Mouse (Mus musculus): ENCODE measurements around the gene Mrtfb. TPM values are rescaled to one million over a fixed set of nuclear protein-coding genes. Genes with fewer than 3 reads are reported as not detected.

The Mrtfb gene
- polyA plus RNA-seq, 1 experiment from 2014 or later, result 26.2 TPM

- Histone ChIP-seq H3K4me3 (ENCODE audit: low read depth, low read length) (no peak overlapping the region), H3K36me3 (replicated peaks; ENCODE audit: control insufficient read depth, insufficient read depth, low read depth, low read length) (no peaks in the 10 kb centered on the region), H3K9ac (replicated peaks; ENCODE audit: low read length) (no peak overlapping the region), H3K27ac (replicated peaks; ENCODE audit: low read depth, low read length) (no peak overlapping the region), H3K4me2 (ENCODE audit: low read depth, low read length) (no peak overlapping the region), H3K9me3 (replicated peaks; ENCODE audit: control insufficient read depth, low read length) (no peaks in the 10 kb centered on the region), H3K27me3 (ENCODE audit: control insufficient read depth, insufficient read depth, low read length) (no peaks in the 10 kb centered on the region), H3K4me1 (ENCODE audit: control insufficient read depth, insufficient read depth, low read length) (no peaks in the 10 kb centered on the region)
- 57% methylated on average over 14 of the region's 14 CpGs for WGBS
- ATAC-seq (replicated peaks; ENCODE audit: insufficient number of reproducible peaks, low FRiP score, low TSS enrichment, low read depth), result no peak
- DNase-seq (ENCODE audit: low spot score), result peak; percentile 4
Observed at GRCm38 (mm10) chr16:13232912-13233802, 23.1 kb upstream of the Mrtfb start.

GRCm38 (mm10) chr16:13239039-13239438, 17.2 kb upstream of the Mrtfb start:
- Histone ChIP-seq H3K27ac (replicated peaks; ENCODE audit: low read depth, low read length) (no peak overlapping the region), H3K4me1 (ENCODE audit: control insufficient read depth, insufficient read depth, low read length) (no peaks in the 10 kb centered on the region), H3K27me3 (ENCODE audit: control insufficient read depth, insufficient read depth, low read length) (no peaks in the 10 kb centered on the region), H3K9ac (replicated peaks; ENCODE audit: low read length) (no peak overlapping the region), H3K4me2 (ENCODE audit: low read depth, low read length) (no peak overlapping the region), H3K4me3 (ENCODE audit: low read depth, low read length) (no peak overlapping the region), H3K36me3 (replicated peaks; ENCODE audit: control insufficient read depth, insufficient read depth, low read depth, low read length) (no peaks in the 10 kb centered on the region), H3K9me3 (replicated peaks; ENCODE audit: control insufficient read depth, low read length) (no peaks in the 10 kb centered on the region)
- no peak for DNase-seq (ENCODE audit: low spot score)
- 79% methylated on average over 4 of the region's 4 CpGs for WGBS
- no peak for ATAC-seq (replicated peaks; ENCODE audit: insufficient number of reproducible peaks, low FRiP score, low TSS enrichment, low read depth)

DNA sequence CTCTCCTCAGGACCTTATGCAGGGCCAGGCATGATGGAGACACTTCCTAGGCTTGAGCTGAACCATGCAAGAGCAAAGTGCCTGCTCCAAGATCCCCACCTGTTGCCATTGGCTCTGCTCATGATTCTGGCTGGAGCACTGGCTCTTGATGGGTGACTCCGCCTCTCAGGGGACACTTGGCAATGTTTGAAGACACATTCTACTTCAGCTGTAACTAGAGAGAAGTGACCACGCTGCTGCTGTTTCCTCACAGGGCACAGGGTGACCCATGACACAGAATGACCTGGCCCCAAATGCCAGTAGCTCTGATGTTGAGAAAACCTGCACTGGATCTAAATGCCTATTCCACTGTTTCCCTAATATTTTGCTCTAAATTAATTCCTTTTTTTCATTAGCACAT, 16.7 kb upstream of the Mrtfb start:
- H3K36me3 ChIP-seq (replicated peaks; ENCODE audit: control insufficient read depth, insufficient read depth, low read depth, low read length), result no peaks in the 10 kb centered on the region
- ATAC-seq (replicated peaks; ENCODE audit: insufficient number of reproducible peaks, low FRiP score, low TSS enrichment, low read depth) (no peak), DNase-seq (ENCODE audit: low spot score) (no peak)
- no peak overlapping the region for H3K9ac ChIP-seq (replicated peaks; ENCODE audit: low read length)
- no peaks in the 10 kb centered on the region for H3K27me3 ChIP-seq (ENCODE audit: control insufficient read depth, insufficient read depth, low read length)
- no peak overlapping the region for H3K4me3 ChIP-seq (ENCODE audit: low read depth, low read length)
- no peak overlapping the region for H3K4me2 ChIP-seq (ENCODE audit: low read depth, low read length)
- 59% methylated on average over 2 of the region's 2 CpGs for WGBS
- no peak overlapping the region for H3K27ac ChIP-seq (replicated peaks; ENCODE audit: low read depth, low read length)
- H3K4me1 ChIP-seq (ENCODE audit: control insufficient read depth, insufficient read depth, low read length), result no peaks in the 10 kb centered on the region
- no peaks in the 10 kb centered on the region for H3K9me3 ChIP-seq (replicated peaks; ENCODE audit: control insufficient read depth, low read length)

GRCm38 (mm10) chr16:13240326-13240725, 16.0 kb upstream of the Mrtfb start:
- Histone ChIP-seq H3K36me3 (replicated peaks; ENCODE audit: control insufficient read depth, insufficient read depth, low read depth, low read length) (no peaks in the 10 kb centered on the region), H3K9me3 (replicated peaks; ENCODE audit: control insufficient read depth, low read length) (no peaks in the 10 kb centered on the region), H3K9ac (replicated peaks; ENCODE audit: low read length) (no peak overlapping the region), H3K4me1 (ENCODE audit: control insufficient read depth, insufficient read depth, low read length) (no peaks in the 10 kb centered on the region), H3K4me3 (ENCODE audit: low read depth, low read length) (no peak overlapping the region), H3K27ac (replicated peaks; ENCODE audit: low read depth, low read length) (no peak overlapping the region), H3K27me3 (ENCODE audit: control insufficient read depth, insufficient read depth, low read length) (no peaks in the 10 kb centered on the region), H3K4me2 (ENCODE audit: low read depth, low read length) (no peak overlapping the region)
- no peak for DNase-seq (ENCODE audit: low spot score)
- 58% methylated on average over 7 of the region's 7 CpGs for whole genome bisulfite sequencing
- no peak for ATAC-seq (replicated peaks; ENCODE audit: insufficient number of reproducible peaks, low FRiP score, low TSS enrichment, low read depth)

DNA sequence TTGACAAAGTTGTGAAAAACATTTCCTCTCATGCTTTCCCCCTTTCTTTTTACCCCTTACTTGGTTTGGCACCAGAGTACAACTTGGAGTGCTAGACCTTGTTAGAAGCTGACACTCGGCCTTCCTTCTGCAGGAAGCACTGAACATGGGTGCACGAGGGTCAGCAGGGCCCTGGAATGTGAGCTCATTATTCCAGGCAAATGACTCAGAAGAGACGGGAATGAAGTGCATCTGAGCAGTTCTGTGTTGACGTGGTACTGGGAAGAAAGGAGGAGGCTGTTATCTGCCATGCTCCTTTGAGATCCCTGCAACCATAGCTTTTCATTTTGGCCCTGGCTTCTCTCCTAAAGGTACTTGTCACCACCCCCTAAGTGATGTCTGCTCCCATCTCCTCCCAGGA, 10.6 kb upstream of the Mrtfb start:
- WGBS, result 36% methylated on average over 4 of the region's 4 CpGs
- H3K4me1 ChIP-seq (ENCODE audit: control insufficient read depth, insufficient read depth, low read length), result no peaks in the 10 kb centered on the region
- no peak for DNase-seq (ENCODE audit: low spot score)
- ATAC-seq (replicated peaks; ENCODE audit: insufficient number of reproducible peaks, low FRiP score, low TSS enrichment, low read depth), result no peak
- no peak overlapping the region for H3K27ac ChIP-seq (replicated peaks; ENCODE audit: low read depth, low read length)
- H3K9me3 ChIP-seq (replicated peaks; ENCODE audit: control insufficient read depth, low read length), result no peaks in the 10 kb centered on the region
- no peak overlapping the region for H3K4me3 ChIP-seq (ENCODE audit: low read depth, low read length)
- H3K36me3 ChIP-seq (replicated peaks; ENCODE audit: control insufficient read depth, insufficient read depth, low read depth, low read length), result no peaks in the 10 kb centered on the region
- no peak overlapping the region for H3K4me2 ChIP-seq (ENCODE audit: low read depth, low read length)
- H3K27me3 ChIP-seq (ENCODE audit: control insufficient read depth, insufficient read depth, low read length), result no peaks in the 10 kb centered on the region
- no peak overlapping the region for H3K9ac ChIP-seq (replicated peaks; ENCODE audit: low read length)

GRCm38 (mm10) chr16:13246855-13247254, 9.4 kb upstream of the Mrtfb start:
- no peaks in the 10 kb centered on the region for H3K4me1 ChIP-seq (ENCODE audit: control insufficient read depth, insufficient read depth, low read length)
- 78% methylated on average over 3 of the region's 3 CpGs for WGBS
- H3K9ac ChIP-seq (replicated peaks; ENCODE audit: low read length), result no peak overlapping the region
- H3K36me3 ChIP-seq (replicated peaks; ENCODE audit: control insufficient read depth, insufficient read depth, low read depth, low read length), result no peaks in the 10 kb centered on the region
- H3K27me3 ChIP-seq (ENCODE audit: control insufficient read depth, insufficient read depth, low read length), result no peaks in the 10 kb centered on the region
- H3K9me3 ChIP-seq (replicated peaks; ENCODE audit: control insufficient read depth, low read length), result no peaks in the 10 kb centered on the region
- H3K4me2 ChIP-seq (ENCODE audit: low read depth, low read length), result no peak overlapping the region
- DNase-seq (ENCODE audit: low spot score), result no peak
- ATAC-seq (replicated peaks; ENCODE audit: insufficient number of reproducible peaks, low FRiP score, low TSS enrichment, low read depth), result no peak
- no peak overlapping the region for H3K4me3 ChIP-seq (ENCODE audit: low read depth, low read length)
- no peak overlapping the region for H3K27ac ChIP-seq (replicated peaks; ENCODE audit: low read depth, low read length)

- whole genome bisulfite sequencing, result 80% methylated on average over 5 of the region's 5 CpGs
- Histone ChIP-seq H3K4me1 (ENCODE audit: control insufficient read depth, insufficient read depth, low read length) (no peaks in the 10 kb centered on the region), H3K4me2 (ENCODE audit: low read depth, low read length) (no peak overlapping the region), H3K4me3 (ENCODE audit: low read depth, low read length) (no peak overlapping the region), H3K27ac (replicated peaks; ENCODE audit: low read depth, low read length) (no peak overlapping the region), H3K9me3 (replicated peaks; ENCODE audit: control insufficient read depth, low read length) (no peaks in the 10 kb centered on the region), H3K36me3 (replicated peaks; ENCODE audit: control insufficient read depth, insufficient read depth, low read depth, low read length) (no peaks in the 10 kb centered on the region), H3K9ac (replicated peaks; ENCODE audit: low read length) (no peak overlapping the region), H3K27me3 (ENCODE audit: control insufficient read depth, insufficient read depth, low read length) (no peaks in the 10 kb centered on the region)
- DNase-seq (ENCODE audit: low spot score) (no peak), ATAC-seq (replicated peaks; ENCODE audit: insufficient number of reproducible peaks, low FRiP score, low TSS enrichment, low read depth) (no peak)
Observed at GRCm38 (mm10) chr16:13250061-13250460, 6.2 kb upstream of the Mrtfb start.

GRCm38 (mm10) chr16:13256667-13257527, 616 bp downstream of the Mrtfb start:
- H3K9ac ChIP-seq (replicated peaks; ENCODE audit: low read length), result peak overlapping the region; percentile 94
- H3K27me3 ChIP-seq (ENCODE audit: control insufficient read depth, insufficient read depth, low read length), result no peaks in the 10 kb centered on the region
- peak overlapping the region; percentile 77 for H3K27ac ChIP-seq (replicated peaks; ENCODE audit: low read depth, low read length)
- 7% methylated on average over 43 of the region's 64 CpGs for WGBS
- no peaks in the 10 kb centered on the region for H3K4me1 ChIP-seq (ENCODE audit: control insufficient read depth, insufficient read depth, low read length)
- no peaks in the 10 kb centered on the region for H3K36me3 ChIP-seq (replicated peaks; ENCODE audit: control insufficient read depth, insufficient read depth, low read depth, low read length)
- no peaks in the 10 kb centered on the region for H3K9me3 ChIP-seq (replicated peaks; ENCODE audit: control insufficient read depth, low read length)
- DNase-seq (ENCODE audit: low spot score) (peak; percentile 33), ATAC-seq (replicated peaks; ENCODE audit: insufficient number of reproducible peaks, low FRiP score, low TSS enrichment, low read depth) (peak; percentile 81)
- H3K4me3 ChIP-seq (ENCODE audit: low read depth, low read length), result peak overlapping the region; percentile 87
- peak overlapping the region; percentile 82 for H3K4me2 ChIP-seq (ENCODE audit: low read depth, low read length)
